ENCODE assay signal across 8 mouse cellular contexts in genomic region chr3:115642846-115643260, GRCm38 (mm10).
DNase-seq lines count a peak whose midpoint lies in the region; ATAC-seq lines count a peak whose summit lies in the region.

No protein-coding gene starts in this region.

- H3K4me3 ChIP-seq in hindbrain, embryonic 15.5 days = peak overlapping the region; percentile 47

- ATAC-seq in hindbrain, embryonic 15.5 days (ENCODE audit: low FRiP score, low read depth) = peak; percentile 19; the same call in 1 of the 2 replicates

- H3K4me2 ChIP-seq in hindbrain, embryonic 15.5 days = peak overlapping the region; percentile 64

- H3K27me3 ChIP-seq in hindbrain, embryonic 15.5 days = no peaks in the 10 kb centered on the region

- H3K27ac ChIP-seq in hindbrain, embryonic 15.5 days (replicated peaks) = peak overlapping the region; percentile 63; the same call in 1 of the 2 replicates

- peaks cover 7% of the 10 kb centered on the region; the same call in 1 of the 2 replicates for H3K4me1 ChIP-seq in hindbrain, embryonic 15.5 days (replicated peaks)

- no peaks in the 10 kb centered on the region for H3K9me3 ChIP-seq in hindbrain, embryonic 15.5 days

- H3K9ac ChIP-seq in hindbrain, embryonic 15.5 days = no peak overlapping the region; the same call in 1 of the 2 replicates

- H3K36me3 ChIP-seq in hindbrain, embryonic 15.5 days = no peaks in the 10 kb centered on the region

- 6% methylated on average over 11 of the region's 11 CpGs for WGBS in hindbrain, embryonic 15.5 days

- DNase-seq in R1 (ENCODE audit: low read depth, low spot score) = peak; percentile 73
- DNase-seq in cerebellum, postnatal 36 days = peak; percentile 80
- peak; percentile 82 to 86 for DNase-seq in frontal cortex, postnatal 36 days (ENCODE audit: low spot score in 2 of 2)
- peak; percentile 68 for DNase-seq in left cerebral cortex, adult 11 months (ENCODE audit: low spot score)
- peak; percentile 82 to 84 for DNase-seq in lung, postnatal 4 days
- DNase-seq in retina, postnatal 7 days (ENCODE audit: low read depth, low spot score) = peak; percentile 19
- DNase-seq in urinary bladder, adult 18-20 months (ENCODE audit: low spot score in 2 of 2) = peak; percentile 53 to 55

Comparison
In these comparisons a context has a peak if more than half of its experiments do, and no peak if none do; other contexts are left out.
1. Peak in every context shown above with its lines: DNase-seq, ATAC-seq, H3K4me3 ChIP-seq and H3K27ac ChIP-seq.
2. DNase-seq: peak in every context shown above with its lines; median percentile 84 in frontal cortex, postnatal 36 days; 83 in lung, postnatal 4 days; 80 in cerebellum, postnatal 36 days; 73 in R1; 68 in left cerebral cortex, adult 11 months; 54 in urinary bladder, adult 18-20 months; 19 in retina, postnatal 7 days.